Mouse (Mus musculus) C2C12 (cell line): ENCODE data around the gene Rnf144a.

Source experiments
- CTCF ChIP-seq: IDR thresholded peaks from one replicate; pipeline ENCODE4 v1.5.1; 2011; ENCODE audit not compliant: control insufficient read depth, insufficient read depth, insufficient read length
- MAX ChIP-seq: IDR thresholded peaks from one replicate; pipeline ENCODE4 v1.6.1; 2011; ENCODE audit warnings: mild to moderate bottlenecking, control low read depth
- MYOD1 ChIP-seq: IDR thresholded peaks from one replicate; pipeline ENCODE4 v1.6.1; 2011; ENCODE audit warnings: low read depth; ENCODE audit not compliant: control insufficient read depth, insufficient read length
- USF1 ChIP-seq: IDR thresholded peaks from one replicate; pipeline ENCODE4 v1.6.1; 2011; ENCODE audit warnings: low read depth, mild to moderate bottlenecking, control low read depth, moderate library complexity

- TF ChIP-seq MYOD1: no peak
- no peak for TF ChIP-seq CTCF
- TF ChIP-seq USF1: no peak
- no peak for TF ChIP-seq MAX
Observed at GRCm38 (mm10) chr12:26314959-26315358, 100.1 kb downstream of the Rnf144a start.
